Mouse (Mus musculus) stomach, embryonic 16.5 days (tissue): ENCODE measurements at regions not wholly inside any gene's neighbourhood (a gene's known extent, or its start where the extent isn't known, plus 50 kb on each side); places are given as distances from the start of the nearest gene placed in this dataset.

ENCODE experiments used
- ATAC-seq: fragments of 200-750 bp; cut with Nextera tagmentation; 2 replicates; pipeline ENCODE4 v1.8.0; 2017; ENCODE audit warnings: moderate number of reproducible peaks, moderate TSS enrichment; ENCODE audit not compliant: insufficient read depth, low FRiP score
- H3K27ac ChIP-seq: fragments of 300-500 bp; sonication (generic); 2 replicates; pipeline ENCODE4 v1.5.1; 2014; ENCODE audit warnings: low read length
- H3K27me3 ChIP-seq: fragments of 300-500 bp; sonication (generic); 2 replicates; pipeline ENCODE4 v1.6.1; 2014; ENCODE audit warnings: low read length, control low read depth, mixed read lengths; ENCODE audit not compliant: control insufficient read depth, insufficient read depth
- H3K36me3 ChIP-seq: fragments of 300-500 bp; sonication (generic); 2 replicates; pipeline ENCODE4 v1.6.1; 2014; ENCODE audit warnings: low read length; ENCODE audit not compliant: control insufficient read depth, insufficient read depth
- H3K4me1 ChIP-seq: fragments of 300-500 bp; sonication (generic); 2 replicates; pipeline ENCODE4 v1.6.1; 2014; ENCODE audit warnings: low read length, control low read depth, mixed read lengths; ENCODE audit not compliant: control insufficient read depth, insufficient read depth
- H3K4me2 ChIP-seq: fragments of 300-500 bp; sonication (generic); 2 replicates; pipeline ENCODE4 v1.6.1; 2014; ENCODE audit warnings: low read depth, low read length, mixed read lengths
- H3K4me3 ChIP-seq: fragments of 300-500 bp; sonication (generic); replicated peaks from 2 replicates; pipeline ENCODE4 v1.5.1; 2014; ENCODE audit warnings: mild to moderate bottlenecking, low read length
- H3K9ac ChIP-seq: fragments of 300-500 bp; sonication (generic); 2 replicates; pipeline ENCODE4 v1.6.1; 2014; ENCODE audit warnings: low read length
- H3K9me3 ChIP-seq: fragments of 300-500 bp; sonication (generic); replicated peaks from 2 replicates; pipeline ENCODE4 v1.6.1; 2016; ENCODE audit warnings: low read length, control low read depth; ENCODE audit not compliant: control insufficient read depth
- WGBS: fragments of 180-500 bp; shearing (Covaris S2); extraction: QIAGEN DNeasy Blood & Tissue Kit; methylation state at CpG from one replicate; pipeline ENCODE4 v1.1.7; 2014; 5-methylcytosine and 5-hydroxymethylcytosine counted together

DNA sequence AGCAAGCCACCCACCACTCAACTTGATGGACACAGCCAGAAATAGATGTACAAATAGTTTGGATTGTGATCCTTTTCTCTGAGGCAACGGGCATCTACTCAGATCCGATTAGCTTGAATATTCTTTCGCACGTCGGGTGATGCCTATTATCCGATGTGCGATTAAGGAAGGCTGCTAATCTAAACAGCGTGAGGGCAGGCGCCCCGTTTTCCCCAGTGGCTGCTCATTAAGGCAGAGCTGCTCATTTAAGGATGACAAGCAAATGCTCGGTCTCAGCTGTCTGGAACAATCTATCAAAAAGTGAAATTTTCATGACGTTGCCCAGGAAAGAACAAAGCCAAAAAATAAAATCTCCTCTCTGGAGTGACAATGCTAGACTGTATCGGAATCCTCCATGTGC lies 348.1 kb upstream of the Tbx3 start:
- 67% methylated on average over 13 of the region's 13 CpGs for WGBS
- no peaks in the 10 kb centered on the region for H3K4me1 ChIP-seq

DNA sequence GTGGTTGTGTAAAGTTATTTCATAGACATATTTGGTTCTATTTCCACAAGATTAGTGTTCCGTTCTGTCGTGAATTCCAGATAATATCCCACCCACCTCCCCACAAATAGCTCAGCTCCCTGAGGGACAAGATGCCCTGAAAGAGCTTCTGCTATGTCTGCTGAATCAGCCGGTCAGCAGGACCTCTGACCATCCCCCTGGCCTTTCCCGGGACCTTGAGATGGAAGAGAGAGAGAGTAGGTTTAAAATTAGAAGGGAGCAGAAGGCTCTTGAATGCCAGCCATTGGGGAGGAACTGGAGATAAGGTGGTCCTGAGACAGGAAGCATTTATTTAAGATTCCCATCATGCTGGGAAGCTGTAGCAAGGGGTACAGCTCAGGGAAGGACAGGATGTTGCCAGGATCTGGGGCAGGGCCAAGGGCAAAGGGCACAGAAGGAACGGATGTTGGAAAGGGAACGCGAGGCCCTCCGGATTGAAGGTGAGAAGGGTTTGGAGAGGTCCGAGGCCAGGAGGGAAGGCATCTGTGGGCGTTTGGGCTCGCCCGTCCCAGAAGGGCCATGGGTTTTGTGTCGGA lies 344.7 kb upstream of the Tbx3 start:
- WGBS = 66% methylated on average over 13 of the region's 13 CpGs
- Histone ChIP-seq H3K9ac (no peak overlapping the region), H3K27me3 (no peaks in the 10 kb centered on the region)

More for the DNA sequence above, 348.1 kb upstream of the Tbx3 start:
- no peak overlapping the region for H3K4me2 ChIP-seq
- no peaks in the 10 kb centered on the region for H3K27me3 ChIP-seq
- no peak overlapping the region for H3K27ac ChIP-seq
- no peaks in the 10 kb centered on the region for H3K9me3 ChIP-seq
- no peak for ATAC-seq
- H3K36me3 ChIP-seq = no peaks in the 10 kb centered on the region
- H3K4me3 ChIP-seq = no peak overlapping the region
- no peak overlapping the region for H3K9ac ChIP-seq

DNA sequence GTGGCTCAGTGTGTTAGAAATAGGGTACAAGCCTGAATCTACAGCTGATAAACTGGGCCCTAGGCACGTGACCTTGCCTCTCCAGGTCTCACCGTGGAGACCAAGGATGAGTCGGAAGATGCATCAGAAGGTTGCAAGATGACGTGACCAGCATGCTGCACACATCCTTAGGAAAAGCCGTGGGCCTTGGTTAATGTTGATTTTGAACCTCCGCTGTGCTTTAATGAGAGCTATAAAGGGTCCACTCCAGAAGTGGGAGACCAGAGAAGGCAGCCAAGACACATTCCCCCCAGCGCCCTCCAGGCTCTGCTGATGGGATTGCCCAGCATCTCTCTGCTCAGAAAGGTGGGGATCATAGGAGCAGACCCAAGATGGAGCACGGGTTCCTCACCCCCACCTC lies 343.6 kb upstream of the Tbx3 start:
- H3K9ac ChIP-seq = no peak overlapping the region

More for the DNA sequence above, 344.7 kb upstream of the Tbx3 start:
- H3K4me2 ChIP-seq = no peak overlapping the region
- no peak for ATAC-seq
- no peak overlapping the region for H3K4me3 ChIP-seq
- no peaks in the 10 kb centered on the region for H3K36me3 ChIP-seq
- H3K9me3 ChIP-seq = no peaks in the 10 kb centered on the region
- no peak overlapping the region for H3K27ac ChIP-seq
- no peaks in the 10 kb centered on the region for H3K4me1 ChIP-seq

DNA sequence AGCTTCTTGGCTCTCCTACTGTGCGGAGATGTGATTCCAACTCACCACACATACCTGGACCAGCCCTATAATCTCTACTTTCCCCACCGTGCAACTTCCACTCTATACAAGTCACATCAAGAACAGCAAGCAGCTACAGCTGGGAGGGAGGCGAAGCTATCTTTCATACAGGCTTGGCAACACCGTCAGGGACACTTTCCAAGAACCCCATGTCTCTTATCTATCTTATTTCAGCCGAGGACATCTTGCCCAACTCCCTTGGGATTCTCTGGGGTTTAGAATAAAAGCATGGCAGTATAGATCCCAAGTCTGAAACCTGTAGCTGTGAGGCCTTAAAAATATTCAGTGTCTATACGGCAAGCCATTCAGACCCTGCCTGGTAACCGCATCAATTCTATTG lies 341.5 kb upstream of the Tbx3 start:
- Histone ChIP-seq H3K9me3 (no peaks in the 10 kb centered on the region), H3K4me1 (no peaks in the 10 kb centered on the region), H3K4me2 (no peak overlapping the region), H3K4me3 (no peak overlapping the region), H3K36me3 (no peaks in the 10 kb centered on the region), H3K27ac (no peak overlapping the region), H3K9ac (no peak overlapping the region), H3K27me3 (no peaks in the 10 kb centered on the region)
- no peak for ATAC-seq
- 83% methylated on average over 7 of the region's 7 CpGs for WGBS

More for the DNA sequence above, 343.6 kb upstream of the Tbx3 start:
- no peak for ATAC-seq
- H3K27ac ChIP-seq = no peak overlapping the region
- no peak overlapping the region for H3K4me2 ChIP-seq
- H3K27me3 ChIP-seq = no peaks in the 10 kb centered on the region
- no peak overlapping the region for H3K4me3 ChIP-seq
- H3K36me3 ChIP-seq = no peaks in the 10 kb centered on the region
- no peaks in the 10 kb centered on the region for H3K9me3 ChIP-seq
- H3K4me1 ChIP-seq = no peaks in the 10 kb centered on the region
- WGBS = 85% methylated on average over 8 of the region's 8 CpGs

DNA sequence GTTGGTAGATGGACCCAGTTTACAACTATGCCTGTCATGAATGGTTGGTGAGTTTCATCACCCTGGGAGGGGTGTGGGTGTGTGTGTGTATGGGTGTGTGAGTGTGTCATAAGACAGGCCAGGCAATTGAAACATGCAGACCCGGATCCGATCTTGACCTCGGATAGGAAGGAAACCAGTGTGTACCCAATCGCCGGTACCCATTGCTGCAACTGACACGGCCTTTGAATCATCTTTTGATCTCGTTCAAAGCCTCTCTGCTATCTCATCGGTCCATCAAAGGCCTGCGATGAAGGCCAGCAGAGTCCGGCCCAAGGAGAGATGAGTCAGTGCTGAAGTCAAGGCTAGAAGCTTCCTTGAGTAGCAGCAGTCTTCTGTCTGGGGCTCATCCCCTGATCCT lies 341.1 kb upstream of the Tbx3 start:
- Histone ChIP-seq H3K4me1 (no peaks in the 10 kb centered on the region), H3K4me2 (no peak overlapping the region), H3K27ac (no peak overlapping the region), H3K9ac (no peak overlapping the region), H3K9me3 (no peaks in the 10 kb centered on the region), H3K4me3 (no peak overlapping the region), H3K36me3 (no peaks in the 10 kb centered on the region), H3K27me3 (no peaks in the 10 kb centered on the region)
- 87% methylated on average over 10 of the region's 10 CpGs for WGBS
- ATAC-seq = no peak

DNA sequence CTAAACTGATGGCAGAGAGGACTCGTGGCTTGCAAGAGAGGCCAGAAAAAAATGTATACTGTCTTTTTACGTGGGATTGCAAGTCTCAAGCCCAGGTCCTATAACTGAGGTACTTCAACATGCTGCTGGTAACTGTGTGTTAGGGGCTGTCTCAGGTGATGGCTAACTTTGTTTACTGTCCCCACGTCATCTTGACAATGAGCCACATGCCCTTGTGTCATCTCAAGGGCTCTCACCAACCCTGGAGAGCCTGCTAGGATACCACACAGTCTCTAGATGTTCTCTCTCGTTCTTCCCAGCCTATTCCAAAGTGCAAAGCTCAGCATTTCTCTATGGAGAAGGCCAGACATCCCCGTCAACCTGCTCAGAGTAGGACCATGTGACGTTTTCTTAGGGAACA lies 340.6 kb upstream of the Tbx3 start:
- WGBS = 74% methylated on average over 6 of the region's 6 CpGs

DNA sequence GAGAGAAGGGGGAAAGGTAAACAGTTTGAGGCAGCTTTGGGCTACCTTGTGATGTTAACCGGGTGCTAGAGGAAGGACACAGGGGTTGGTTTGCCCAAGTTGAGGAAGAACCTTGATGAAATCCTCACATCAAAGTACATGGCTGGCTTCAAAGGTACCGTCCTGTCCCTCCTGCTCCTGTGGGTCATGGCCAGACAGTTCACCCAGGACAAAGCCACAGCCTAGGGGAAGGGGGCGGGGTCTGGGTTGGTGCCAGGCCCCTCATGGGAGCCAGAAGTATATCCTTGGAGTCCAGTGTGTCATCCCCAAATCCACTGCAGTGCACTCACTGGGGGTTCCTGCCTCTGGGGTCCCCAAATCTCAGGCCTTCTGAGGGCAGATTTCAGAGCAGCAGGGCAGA lies 339.0 kb upstream of the Tbx3 start:
- Histone ChIP-seq H3K36me3 (no peaks in the 10 kb centered on the region), H3K9me3 (no peaks in the 10 kb centered on the region), H3K9ac (no peak overlapping the region), H3K4me1 (no peaks in the 10 kb centered on the region), H3K27ac (no peak overlapping the region), H3K27me3 (no peaks in the 10 kb centered on the region), H3K4me2 (no peak overlapping the region), H3K4me3 (no peak overlapping the region)
- WGBS = 42% methylated on average over 3 of the region's 3 CpGs
- ATAC-seq = no peak

More for the DNA sequence above, 340.6 kb upstream of the Tbx3 start:
- no peak overlapping the region for H3K9ac ChIP-seq
- no peaks in the 10 kb centered on the region for H3K9me3 ChIP-seq
- H3K27ac ChIP-seq = no peak overlapping the region
- no peak overlapping the region for H3K4me2 ChIP-seq
- no peak overlapping the region for H3K4me3 ChIP-seq
- H3K36me3 ChIP-seq = no peaks in the 10 kb centered on the region
- H3K27me3 ChIP-seq = no peaks in the 10 kb centered on the region
- H3K4me1 ChIP-seq = no peaks in the 10 kb centered on the region
- ATAC-seq = no peak

DNA sequence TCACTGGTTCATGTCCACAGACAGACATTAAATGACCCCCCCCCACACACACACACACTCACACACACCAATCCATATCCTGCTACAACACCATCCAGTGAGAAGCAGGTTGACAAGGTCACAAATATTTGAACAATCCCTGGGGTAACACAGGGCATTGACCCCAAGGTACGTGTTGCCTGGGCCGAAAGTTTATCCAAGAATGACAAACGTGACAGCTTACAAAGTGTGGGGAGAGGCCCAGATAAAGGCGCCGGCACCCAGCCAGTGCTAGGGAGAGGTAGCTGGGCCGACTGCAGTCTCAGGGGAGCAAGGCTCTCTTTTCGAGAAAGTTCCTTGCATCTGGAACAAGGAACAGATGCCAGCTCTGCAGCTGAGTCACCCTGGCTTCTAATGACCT lies 337.8 kb upstream of the Tbx3 start:
- no peak overlapping the region for H3K4me2 ChIP-seq
- H3K27me3 ChIP-seq = no peaks in the 10 kb centered on the region
- no peaks in the 10 kb centered on the region for H3K9me3 ChIP-seq
- no peak overlapping the region for H3K27ac ChIP-seq
- no peaks in the 10 kb centered on the region for H3K4me1 ChIP-seq
- WGBS = 13% methylated on average over 7 of the region's 7 CpGs
- no peak overlapping the region for H3K9ac ChIP-seq
- H3K4me3 ChIP-seq = no peak overlapping the region
- H3K36me3 ChIP-seq = no peaks in the 10 kb centered on the region
- ATAC-seq = peak; percentile 69

DNA sequence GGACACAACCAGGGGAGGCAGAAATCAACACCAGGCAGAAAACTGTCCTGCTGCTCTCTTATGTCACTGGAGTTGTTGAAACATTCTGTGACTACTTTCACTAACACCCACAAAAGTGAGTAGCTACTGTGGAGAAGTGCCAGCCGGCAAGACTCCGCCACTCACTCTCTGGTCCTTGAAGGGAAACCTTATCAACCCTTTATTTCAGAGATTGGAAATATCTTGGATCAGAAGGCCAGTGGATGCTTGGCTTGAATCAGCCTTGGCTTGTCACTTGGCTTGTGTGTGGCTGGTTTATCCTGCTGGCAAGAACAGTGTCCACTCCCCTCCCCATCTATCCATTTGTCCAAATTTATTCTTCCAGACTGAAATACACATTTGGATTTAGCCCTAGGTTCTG lies 335.3 kb upstream of the Tbx3 start:
- H3K4me1 ChIP-seq = no peaks in the 10 kb centered on the region
- no peak overlapping the region for H3K4me3 ChIP-seq
- no peak overlapping the region for H3K4me2 ChIP-seq
- WGBS = 98% methylated on average over 2 of the region's 2 CpGs
- H3K27me3 ChIP-seq = no peaks in the 10 kb centered on the region
- H3K9ac ChIP-seq = no peak overlapping the region
- no peaks in the 10 kb centered on the region for H3K36me3 ChIP-seq
- ATAC-seq = no peak
- no peak overlapping the region for H3K27ac ChIP-seq
- H3K9me3 ChIP-seq = no peaks in the 10 kb centered on the region

DNA sequence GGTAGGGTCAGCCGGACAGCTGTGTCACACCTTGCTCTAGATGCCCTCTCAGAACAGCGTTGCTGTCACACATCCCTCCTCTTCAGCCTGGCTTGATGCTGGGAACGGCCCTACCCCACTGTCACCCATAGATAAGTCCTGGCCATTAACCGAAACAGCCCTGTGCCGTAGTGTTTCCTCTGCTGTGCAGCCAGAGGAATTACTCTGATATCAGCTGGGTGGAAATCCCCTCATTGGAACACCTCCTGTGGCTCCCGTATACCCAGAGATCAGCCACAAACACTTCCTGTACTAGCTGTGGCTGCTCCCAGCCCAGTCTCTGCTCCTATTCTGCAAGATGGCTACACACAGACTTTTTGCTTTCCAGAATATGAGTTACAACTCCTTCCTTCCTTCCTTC lies 334.5 kb upstream of the Tbx3 start:
- Histone ChIP-seq H3K27ac (no peak overlapping the region), H3K36me3 (no peaks in the 10 kb centered on the region), H3K9me3 (no peaks in the 10 kb centered on the region), H3K27me3 (no peaks in the 10 kb centered on the region), H3K9ac (no peak overlapping the region), H3K4me2 (no peak overlapping the region), H3K4me3 (no peak overlapping the region), H3K4me1 (no peaks in the 10 kb centered on the region)
- WGBS = 61% methylated on average over 6 of the region's 6 CpGs
- ATAC-seq = no peak
